Mouse (Mus musculus) forebrain, embryonic 13.5 days (tissue): ENCODE measurements around the gene Map3k11. TPM values are rescaled to one million over a fixed set of nuclear protein-coding genes. Genes with fewer than 3 reads are reported as not detected.

Experiments
- ATAC-seq: fragments of 200-750 bp; cut with Nextera tagmentation; 2 replicates; pipeline ENCODE4 v1.8.0; 2017
- H3K27ac ChIP-seq: fragments of 300-500 bp; sonication (generic); 2 replicates; pipeline ENCODE4 v1.5.1; 2015; ENCODE audit warnings: inconsistent platforms, mild to moderate bottlenecking, moderate library complexity
- H3K27me3 ChIP-seq: fragments of 300-500 bp; sonication (generic); 2 replicates; pipeline ENCODE4 v1.6.1; 2015; ENCODE audit warnings: mild to moderate bottlenecking, inconsistent platforms
- H3K36me3 ChIP-seq: fragments of 300-500 bp; sonication (generic); 2 replicates; pipeline ENCODE4 v1.6.1; 2015; ENCODE audit warnings: mild to moderate bottlenecking, inconsistent platforms; ENCODE audit not compliant: poor library complexity, severe bottlenecking
- H3K4me1 ChIP-seq: fragments of 300-500 bp; sonication (generic); 2 replicates; pipeline ENCODE4 v1.6.1; 2015; ENCODE audit warnings: inconsistent platforms
- H3K4me2 ChIP-seq: fragments of 300-500 bp; sonication (generic); 2 replicates; pipeline ENCODE4 v1.6.1; 2015; ENCODE audit warnings: inconsistent platforms, mild to moderate bottlenecking, moderate library complexity
- H3K4me3 ChIP-seq: fragments of 300-500 bp; sonication (generic); 2 replicates; pipeline ENCODE4 v1.5.1; 2015; ENCODE audit warnings: mild to moderate bottlenecking, inconsistent platforms
- H3K9ac ChIP-seq: fragments of 300-500 bp; sonication (generic); 2 replicates; pipeline ENCODE4 v1.6.1; 2015; ENCODE audit warnings: mild to moderate bottlenecking, inconsistent platforms
- H3K9me3 ChIP-seq: fragments of 300-500 bp; sonication (generic); replicated peaks from 2 replicates; pipeline ENCODE4 v1.6.1; 2016; ENCODE audit warnings: inconsistent platforms
- WGBS: fragments of 180-500 bp; shearing (Covaris S2); methylation state at CpG from one replicate; pipeline ENCODE4 v1.1.7; 2015; 5-methylcytosine and 5-hydroxymethylcytosine counted together
- polyA plus RNA-seq: library from polyadenylated mRNA; unstranded; fragments of >200 nt; fragmentation: Nextera tagmentation; extraction: Ambion mirVana; gene quantifications from 2 replicates; pipeline ENCODE4 v1.2.1, GENCODE M21; 2015

The Map3k11 gene
- polyA plus RNA-seq, 1 experiment from 2014 or later: 11.7 TPM

- peaks cover 49% of the 10 kb centered on the region for H3K27me3 ChIP-seq
- WGBS: 4% methylated on average over 61 of the region's 62 CpGs
- ATAC-seq: peak; percentile 73
Observed at GRCm38 (mm10) chr19:5653969-5654719, 34.4 kb upstream of the Map3k11 start.

GRCm38 (mm10) chr19:5654720-5655298, 33.7 kb upstream of the Map3k11 start:
- no peak for ATAC-seq
- peaks cover 49% of the 10 kb centered on the region for H3K27me3 ChIP-seq
- no peak overlapping the region for H3K27ac ChIP-seq
- peak overlapping the region; percentile 79 for H3K4me2 ChIP-seq
- peaks cover 12% of the 10 kb centered on the region for H3K4me1 ChIP-seq
- no peaks in the 10 kb centered on the region for H3K9me3 ChIP-seq
- H3K36me3 ChIP-seq: 0 out of 2 replicates have a peak, but pooled peaks cover 7% of the 10 kb centered on the region
- H3K9ac ChIP-seq: peak overlapping the region; percentile 61
- peak overlapping the region; percentile 46 for H3K4me3 ChIP-seq
- WGBS: 7% methylated on average over 43 of the region's 43 CpGs

More at GRCm38 (mm10) chr19:5653969-5654719, 34.4 kb upstream of the Map3k11 start:
- Histone ChIP-seq H3K4me3 (peak overlapping the region; percentile 46), H3K27ac (no peak overlapping the region), H3K36me3 (0 out of 2 replicates have a peak, but pooled peaks cover 7% of the 10 kb centered on the region), H3K9ac (peak overlapping the region; percentile 61), H3K9me3 (no peaks in the 10 kb centered on the region), H3K4me2 (peak overlapping the region; percentile 79), H3K4me1 (peaks cover 15% of the 10 kb centered on the region)

- ATAC-seq: no peak
- Histone ChIP-seq H3K36me3 (peaks cover 17% of the 10 kb centered on the region), H3K4me1 (peaks cover 15% of the 10 kb centered on the region), H3K9me3 (no peaks in the 10 kb centered on the region), H3K4me3 (no peak overlapping the region), H3K9ac (no peak overlapping the region), H3K4me2 (no peak overlapping the region), H3K27me3 (peaks cover 10% of the 10 kb centered on the region), H3K27ac (no peak overlapping the region)
- 87% methylated on average over 16 of the region's 16 CpGs for WGBS
Observed at GRCm38 (mm10) chr19:5660942-5661751, 27.4 kb upstream of the Map3k11 start.

GRCm38 (mm10) chr19:5662310-5662709, 26.2 kb upstream of the Map3k11 start:
- no peak for ATAC-seq
- WGBS: 82% methylated on average over 8 of the region's 8 CpGs
- Histone ChIP-seq H3K4me1 (peaks cover 15% of the 10 kb centered on the region), H3K27ac (peak overlapping the region; percentile 25), H3K9me3 (no peaks in the 10 kb centered on the region), H3K4me3 (no peak overlapping the region), H3K27me3 (peaks cover 2% of the 10 kb centered on the region; the same call in 1 of the 2 replicates), H3K9ac (no peak overlapping the region), H3K4me2 (peak overlapping the region; percentile 66), H3K36me3 (peaks cover 28% of the 10 kb centered on the region)

- H3K9me3 ChIP-seq: no peaks in the 10 kb centered on the region
- peak within 1 kb of the TSS; percentile 42 for H3K4me3 ChIP-seq
- H3K27me3 ChIP-seq: no peaks in the 10 kb centered on the region
- H3K4me1 ChIP-seq: peaks cover 15% of the 10 kb centered on the region
- 2% methylated on average over 32 of the region's 32 CpGs for WGBS
- peak within 1 kb of the TSS; percentile 68 for H3K9ac ChIP-seq
- peaks cover 36% of the 10 kb centered on the region for H3K36me3 ChIP-seq
- H3K4me2 ChIP-seq: peak within 1 kb of the TSS; percentile 66
- peak; percentile 92 for ATAC-seq
- H3K27ac ChIP-seq: peak within 1 kb of the TSS; percentile 25
Observed at GRCm38 (mm10) chr19:5662981-5663913, 25.3 kb upstream of the Map3k11 start, which contains the start of gene Sipa1. Gene Sipa1 (minus strand): TSS chr19:5663707.

- Histone ChIP-seq H3K4me1 (peaks cover 15% of the 10 kb centered on the region), H3K9ac (no peak overlapping the region), H3K9me3 (no peaks in the 10 kb centered on the region), H3K36me3 (peaks cover 51% of the 10 kb centered on the region), H3K4me3 (no peak overlapping the region), H3K27ac (no peak overlapping the region), H3K4me2 (no peak overlapping the region), H3K27me3 (no peaks in the 10 kb centered on the region)
- 93% methylated on average over 10 of the region's 10 CpGs for WGBS
- ATAC-seq: no peak
Observed at GRCm38 (mm10) chr19:5664669-5665257, 23.8 kb upstream of the Map3k11 start.

GRCm38 (mm10) chr19:5665465-5665864, 23.1 kb upstream of the Map3k11 start:
- no peak overlapping the region for H3K9ac ChIP-seq
- H3K36me3 ChIP-seq: peaks cover 58% of the 10 kb centered on the region
- no peak overlapping the region for H3K4me3 ChIP-seq
- no peaks in the 10 kb centered on the region for H3K27me3 ChIP-seq
- H3K4me2 ChIP-seq: no peak overlapping the region
- no peak overlapping the region for H3K27ac ChIP-seq
- 91% methylated on average over 15 of the region's 15 CpGs for WGBS
- ATAC-seq: no peak
- no peaks in the 10 kb centered on the region for H3K9me3 ChIP-seq
- H3K4me1 ChIP-seq: peaks cover 15% of the 10 kb centered on the region

- Histone ChIP-seq H3K4me2 (no peak overlapping the region), H3K4me3 (no peak overlapping the region), H3K9ac (no peak overlapping the region), H3K27ac (no peak overlapping the region), H3K4me1 (peaks cover 15% of the 10 kb centered on the region), H3K9me3 (no peaks in the 10 kb centered on the region), H3K27me3 (no peaks in the 10 kb centered on the region), H3K36me3 (peaks cover 68% of the 10 kb centered on the region)
- no peak for ATAC-seq
- WGBS: 89% methylated on average over 18 of the region's 18 CpGs
Observed at GRCm38 (mm10) chr19:5666386-5666785, 22.2 kb upstream of the Map3k11 start.

- Histone ChIP-seq H3K27me3 (no peaks in the 10 kb centered on the region), H3K9ac (no peak overlapping the region; the same call in 1 of the 2 replicates), H3K36me3 (peaks cover 88% of the 10 kb centered on the region), H3K4me2 (no peak overlapping the region), H3K4me1 (peaks cover 7% of the 10 kb centered on the region), H3K4me3 (no peak overlapping the region), H3K9me3 (no peaks in the 10 kb centered on the region), H3K27ac (no peak overlapping the region)
- no peak for ATAC-seq
- WGBS: 87% methylated on average over 4 of the region's 4 CpGs
Observed at GRCm38 (mm10) chr19:5668372-5668771, 20.2 kb upstream of the Map3k11 start.

- Histone ChIP-seq H3K36me3 (peaks cover 98% of the 10 kb centered on the region), H3K27ac (no peak overlapping the region), H3K27me3 (no peaks in the 10 kb centered on the region), H3K4me1 (no peaks in the 10 kb centered on the region), H3K9me3 (no peaks in the 10 kb centered on the region), H3K4me2 (no peak overlapping the region), H3K4me3 (no peak overlapping the region), H3K9ac (no peak overlapping the region)
- no peak for ATAC-seq
- WGBS: 94% methylated on average over 4 of the region's 4 CpGs
Observed at GRCm38 (mm10) chr19:5680432-5680831, 8.1 kb upstream of the Map3k11 start.

GRCm38 (mm10) chr19:5684236-5684635, 4.3 kb upstream of the Map3k11 start:
- no peaks in the 10 kb centered on the region for H3K9me3 ChIP-seq
- no peak overlapping the region for H3K27ac ChIP-seq
- no peak for ATAC-seq
- 90% methylated on average over 12 of the region's 12 CpGs for WGBS
- no peaks in the 10 kb centered on the region for H3K27me3 ChIP-seq
- peaks cover 78% of the 10 kb centered on the region for H3K36me3 ChIP-seq
- H3K4me2 ChIP-seq: no peak overlapping the region
- peaks cover 13% of the 10 kb centered on the region for H3K4me1 ChIP-seq
- no peak overlapping the region for H3K4me3 ChIP-seq
- no peak overlapping the region for H3K9ac ChIP-seq
